Mouse (Mus musculus) cortical plate, adult 2 months (tissue): ENCODE results near the gene Plcl2.

Experiments
- CTCF ChIP-seq: fragments of 200-500 bp; IDR thresholded peaks from 2 replicates; pipeline ENCODE4 v1.5.1; 2011; ENCODE audit warnings: mild to moderate bottlenecking, control low read depth, low read length; ENCODE audit not compliant: insufficient read depth; ENCODE audit errors: extremely low read depth
- POLR2A ChIP-seq: fragments of 200-500 bp; IDR thresholded peaks from 2 replicates; pipeline ENCODE4 v1.6.1; 2011; ENCODE audit warnings: mild to moderate bottlenecking, low read length, control low read depth; ENCODE audit not compliant: insufficient read depth; ENCODE audit errors: extremely low read depth

- TF ChIP-seq POLR2A (no peak), CTCF (no peak)
These were observed 178.9 kb downstream of the Plcl2 start for GRCm38 (mm10) chr17:50688135-50688534.
